Comparison of ENCODE assay signal across 9 mouse cellular contexts in genomic region chr13:22005605-22006333, GRCm38 (mm10). TPM values are rescaled to one million over a fixed set of nuclear protein-coding genes. Genes with fewer than 3 reads are reported as not detected.
DNase-seq lines count a peak whose midpoint lies in the region; ATAC-seq and TF ChIP-seq lines count a peak whose summit lies in the region.
"Had no signal": no experiment of that assay in that cellular context is flagged by ENCODE, and none has a peak within 500 bp of the region (broad histone marks: within the 10 kb centered on the region; RNA-seq: fewer than 3 reads in every experiment).

No protein-coding gene starts in this region.

- H3K27me3 ChIP-seq in liver, adult 2 months (ENCODE audit: control insufficient read depth, insufficient read depth, low read length) = peaks cover 25% of the 10 kb centered on the region
- H3K27me3 ChIP-seq in midbrain, embryonic 16.5 days (ENCODE audit: control insufficient read depth, insufficient read depth, low read depth, low read length) = peaks cover 91% of the 10 kb centered on the region

- peaks cover 5% of the 10 kb centered on the region for H3K4me1 ChIP-seq in liver, adult 2 months (ENCODE audit: control insufficient read depth, insufficient read depth, low read length)
- H3K4me1 ChIP-seq in midbrain, embryonic 16.5 days (ENCODE audit: control insufficient read depth, insufficient read depth, low read length) = peaks cover 8% of the 10 kb centered on the region

- peak overlapping the region; percentile 77 for H3K4me2 ChIP-seq in midbrain, embryonic 16.5 days (ENCODE audit: low read length)

- no peaks in the 10 kb centered on the region for H3K9me3 ChIP-seq in midbrain, embryonic 16.5 days (replicated peaks; ENCODE audit: control insufficient read depth, low read length, poor library complexity, severe bottlenecking)

- H3K27ac ChIP-seq in liver, adult 2 months (replicated peaks; ENCODE audit: insufficient read depth, low read depth, low read length) = no peak overlapping the region
- H3K27ac ChIP-seq in midbrain, embryonic 16.5 days (ENCODE audit: low read length) = no peak overlapping the region

- no peak for TF ChIP-seq POLR2A in liver, adult 2 months (IDR thresholded peaks at IDR 0.05; ENCODE audit: extremely low read depth, insufficient read depth, low read length)

- H3K4me3 ChIP-seq in liver, adult 2 months (ENCODE audit: insufficient read depth, low read depth, low read length) = peak overlapping the region; percentile 51
- peak overlapping the region; percentile 40 for H3K4me3 ChIP-seq in midbrain, embryonic 16.5 days (ENCODE audit: low read depth, low read length)

- peak; percentile 70 for ATAC-seq in midbrain, embryonic 16.5 days

- TF ChIP-seq CTCF in liver, adult 2 months (IDR thresholded peaks at IDR 0.05; ENCODE audit: low read depth, low read length) = no peak

- H3K79me2 ChIP-seq in liver, adult 2 months (ENCODE audit: control insufficient read depth, insufficient read depth, low read length) = no peaks in the 10 kb centered on the region

- 1% methylated on average over 45 of the region's 45 CpGs for WGBS in liver, adult 2 months
- WGBS in midbrain, embryonic 16.5 days = under 1% methylated on average over 45 of the region's 45 CpGs

- peak; percentile 70 for DNase-seq in adrenal gland, adult 2 months
- no peak for DNase-seq in adrenal gland, adult 18-20 months (ENCODE audit: low spot score in 2 of 2)
- peak; percentile 39 for DNase-seq in urinary bladder, postnatal 14 days (ENCODE audit: low spot score)
- no peak for DNase-seq in urinary bladder, postnatal 10 days (ENCODE audit: low spot score)
- DNase-seq in heart, postnatal 4 days = peak; percentile 46
- DNase-seq in liver, adult 2 months (ENCODE audit: extremely low read depth, low read depth, low spot score) = no peak
- peak; percentile 68 for DNase-seq in thymus, postnatal 25 days

- H3K36me3 ChIP-seq in liver, adult 2 months (ENCODE audit: control insufficient read depth, insufficient read depth, low read length) = no peaks in the 10 kb centered on the region
- no peaks in the 10 kb centered on the region for H3K36me3 ChIP-seq in midbrain, embryonic 16.5 days (ENCODE audit: control insufficient read depth, insufficient read depth, low read length)

- 0 out of 2 replicates have a peak overlapping the region, but pooled peaks have one; percentile 15 for H3K9ac ChIP-seq in liver, adult 2 months (ENCODE audit: low read depth, low read length)
- H3K9ac ChIP-seq in midbrain, embryonic 16.5 days (ENCODE audit: low read depth, low read length) = no peak overlapping the region

RNA-seq across cellular contexts. Expression of gene Prss16, which starts 3.8 kb away (rescaled TPM):
- total RNA-seq in adrenal gland, adult 2 months (2021) = under 1 TPM in 1 of 2 experiments, not detected in 1; 0.61 TPM
- polyA plus RNA-seq in adrenal gland, adult 2 months (2012; rRNA removed) = 0.35 and 1.0 TPM in 2 replicates
- under 1 TPM in 1 of 2 experiments, not detected in 1; 0.96 TPM for total RNA-seq in adrenal gland, adult 18-20 months (2021)
- not detected for total RNA-seq in heart, postnatal 4 days (2021)
- total RNA-seq in liver, adult 2 months (2014; rRNA removed) = not detected in 2 replicates
- 0.12 TPM in 1 of 2 replicates, not detected in the other for polyA plus RNA-seq in liver, adult 2 months (2012; rRNA removed)
- not detected in 2 replicates for polyA plus RNA-seq in midbrain, embryonic 16.5 days (2015; fragmentation: Nextera tagmentation; extraction: Ambion mirVana)

RNA-seq across cellular contexts. Expression of gene Pom121l2, which starts 24.8 kb away (rescaled TPM):
- total RNA-seq in adrenal gland, adult 2 months (2021) = not detected
- polyA plus RNA-seq in adrenal gland, adult 2 months (2012; rRNA removed) = not detected in 2 replicates
- not detected for total RNA-seq in adrenal gland, adult 18-20 months (2021)
- total RNA-seq in heart, postnatal 4 days (2021) = not detected
- total RNA-seq in liver, adult 2 months (2014; rRNA removed) = not detected in 2 replicates
- not detected in 2 replicates for polyA plus RNA-seq in liver, adult 2 months (2012; rRNA removed)
- not detected in 2 replicates for polyA plus RNA-seq in midbrain, embryonic 16.5 days (2015; fragmentation: Nextera tagmentation; extraction: Ambion mirVana)
- total RNA-seq: left cerebral cortex, postnatal 36 days had no signal

RNA-seq across cellular contexts. Expression of gene Hist1h2ah, which starts 29.6 kb away (rescaled TPM):
- 10 to 100 TPM; 14.2 to 18.9 TPM for total RNA-seq in adrenal gland, adult 2 months (2021)
- 1.0 and 16.0 TPM in 2 replicates for polyA plus RNA-seq in adrenal gland, adult 2 months (2012; rRNA removed)
- total RNA-seq in adrenal gland, adult 18-20 months (2021) = 10 to 100 TPM in 1 of 2 experiments, not detected in 1; 16.5 TPM
- 100 to 1,000 TPM; 504 to 579 TPM for total RNA-seq in heart, postnatal 4 days (2021)
- total RNA-seq in liver, adult 2 months (2014; rRNA removed) = 1.8 and 2.6 TPM in 2 replicates
- polyA plus RNA-seq in liver, adult 2 months (2012; rRNA removed) = not detected in 2 replicates
- polyA plus RNA-seq in midbrain, embryonic 16.5 days (2015; fragmentation: Nextera tagmentation; extraction: Ambion mirVana) = not detected in 2 replicates

RNA-seq across cellular contexts. Expression of gene Hist1h2bk, which starts 29.9 kb away (rescaled TPM):
- total RNA-seq in adrenal gland, adult 2 months (2021) = 10 to 100 TPM; 27.4 to 48.0 TPM
- 1.9 and 3.2 TPM in 2 replicates for polyA plus RNA-seq in adrenal gland, adult 2 months (2012; rRNA removed)
- total RNA-seq in adrenal gland, adult 18-20 months (2021) = 10 to 100 TPM; 18.0 to 23.9 TPM
- 100 to 1,000 TPM; 416 to 424 TPM for total RNA-seq in heart, postnatal 4 days (2021)
- total RNA-seq in liver, adult 2 months (2014; rRNA removed) = 15.6 and 28.1 TPM in 2 replicates
- polyA plus RNA-seq in liver, adult 2 months (2012; rRNA removed) = 0.46 and 0.48 TPM in 2 replicates
- 1.3 TPM in 1 of 2 replicates, not detected in the other for polyA plus RNA-seq in midbrain, embryonic 16.5 days (2015; fragmentation: Nextera tagmentation; extraction: Ambion mirVana)

RNA-seq across cellular contexts. Expression of gene Hist1h4i, which starts 35.4 kb away (rescaled TPM):
- 10 to 100 TPM; 48.5 to 52.2 TPM for total RNA-seq in adrenal gland, adult 2 months (2021)
- polyA plus RNA-seq in adrenal gland, adult 2 months (2012; rRNA removed) = 11.4 and 12.7 TPM in 2 replicates
- total RNA-seq in adrenal gland, adult 18-20 months (2021) = 10 to 100 TPM; 40.1 to 68.2 TPM
- 100 to 1,000 TPM; 139 to 147 TPM for total RNA-seq in heart, postnatal 4 days (2021)
- total RNA-seq in liver, adult 2 months (2014; rRNA removed) = 6.8 and 9.2 TPM in 2 replicates
- 5.2 and 12.3 TPM in 2 replicates for polyA plus RNA-seq in liver, adult 2 months (2012; rRNA removed)
- 4.0 and 4.9 TPM in 2 replicates for polyA plus RNA-seq in midbrain, embryonic 16.5 days (2015; fragmentation: Nextera tagmentation; extraction: Ambion mirVana)

Comparison
In these comparisons a context has a peak if more than half of its experiments do, and no peak if none do; other contexts are left out.
1. DNase-seq: peak in adrenal gland, adult 2 months (single experiment), urinary bladder, postnatal 14 days (single experiment), heart, postnatal 4 days (single experiment) and thymus, postnatal 25 days (single experiment); none in adrenal gland, adult 18-20 months (0 of 2), urinary bladder, postnatal 10 days (single experiment) and liver, adult 2 months (single experiment).
2. RNA of gene Hist1h2ah, which starts 29.6 kb away (total RNA-seq): 504 to 579 TPM in heart, postnatal 4 days; 14.2 to 18.9 TPM in adrenal gland, adult 2 months, 16.5 TPM in adrenal gland, adult 18-20 months and 1.8 to 2.6 TPM in liver, adult 2 months; every median in the first group is over 10 times any median in the second.